Mouse (Mus musculus): Measurements from ENCODE around the gene Lrrc23. TPM values are rescaled to one million over a fixed set of nuclear protein-coding genes. Genes with fewer than 3 reads are reported as not detected.
"Not testable (repeated sequence)": the region's sequence is repeated elsewhere in the genome, so short reads cannot be mapped to it uniquely, and the experiment has no call there.

Gene Lrrc23
- polyA plus RNA-seq, 2 experiments, result 0.09 TPM; not detected in 1

DNA sequence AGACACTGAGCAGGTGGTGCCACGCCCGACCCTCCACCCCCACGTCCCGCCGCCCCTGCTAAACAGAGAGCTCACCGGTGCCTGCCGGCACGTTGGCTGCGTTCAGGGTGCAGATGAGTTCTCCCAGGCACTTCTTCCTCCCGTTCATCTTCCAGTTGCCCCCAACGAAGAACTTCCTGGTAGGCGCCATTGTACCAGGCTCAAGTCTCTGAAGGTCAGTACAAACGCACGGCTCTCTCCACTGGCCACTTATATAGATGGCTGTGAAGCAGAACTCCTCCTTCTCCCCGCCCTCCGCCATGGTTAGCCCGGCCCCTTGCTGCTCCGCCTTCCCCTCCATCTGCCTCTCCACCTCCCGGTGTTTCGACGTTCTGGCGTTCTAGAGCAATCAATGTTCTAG lies 34.4 kb upstream of the Lrrc23 start, which contains the start of gene Tpi1:
Gene Tpi1 (minus strand): TSS at position 364 of the 400 bp plus-strand sequence.
- H3K4me3 ChIP-seq (ENCODE audit: insufficient read depth in 1 of 2, low read depth in 2 of 2, low read length in 2 of 2), result peak within 1 kb of the TSS; percentile 89 to 94
- peak within 1 kb of the TSS; percentile 90 for H3K9ac ChIP-seq (replicated peaks)
- WGBS (ENCODE audit: insufficient replicate concordance), result under 1% methylated on average over 22 of the region's 22 CpGs
- DNase-seq (ENCODE audit: low read depth in 3 of 3, low spot score in 3 of 3), result peak; percentile 75 to 79 (median 76)
- TF ChIP-seq EP300 (IDR thresholded peaks at IDR 0.05; ENCODE audit: low read depth) (no peak), CTCF (IDR thresholded peaks at IDR 0.05; ENCODE audit: low read depth) (no peak)
- peak within 1 kb of the TSS; percentile 84 for H3K27ac ChIP-seq
- no peaks in the 10 kb centered on the region for H3K27me3 ChIP-seq (ENCODE audit: control insufficient read depth, insufficient read depth, low read length)
- peak within 1 kb of the TSS; percentile 88 for H3K4me2 ChIP-seq (ENCODE audit: low read depth)
- no peaks in the 10 kb centered on the region for H3K9me3 ChIP-seq (ENCODE audit: control insufficient read depth, low read length)
- peak; percentile 83 for ATAC-seq (ENCODE audit: insufficient read depth)
- H3K4me1 ChIP-seq (replicated peaks; ENCODE audit: control insufficient read depth in 2 of 2, insufficient read depth in 2 of 2, low read length in 1 of 2), result peaks cover 13 to 23% of the 10 kb centered on the region in 2 experiments
- peaks cover 33% of the 10 kb centered on the region for H3K36me3 ChIP-seq (replicated peaks; ENCODE audit: control insufficient read depth, insufficient read depth, low read depth)

DNA sequence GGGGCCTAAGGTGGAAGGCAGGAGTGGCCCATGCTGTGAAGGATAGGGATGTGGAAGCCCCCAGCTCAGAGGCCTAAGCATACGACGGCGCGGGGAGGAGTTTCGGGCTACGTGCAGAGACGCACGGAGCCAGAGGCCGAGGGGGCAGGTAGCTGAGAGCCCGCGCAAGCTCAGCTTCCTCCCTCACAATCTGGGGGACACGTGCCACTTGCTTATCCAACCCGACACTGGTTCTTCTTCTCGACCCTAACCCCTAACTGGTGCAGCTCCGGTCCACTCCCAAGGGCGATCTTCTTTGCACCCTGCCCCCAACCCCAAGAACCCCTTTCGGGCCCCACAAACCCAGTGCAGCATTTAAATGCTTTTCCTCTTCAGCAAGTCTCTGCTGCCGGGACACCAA lies 34.0 kb upstream of the Lrrc23 start:
- Histone ChIP-seq H3K9me3 (ENCODE audit: control insufficient read depth, low read length) (no peaks in the 10 kb centered on the region), H3K9ac (replicated peaks) (peak overlapping the region; percentile 90), H3K4me2 (ENCODE audit: low read depth) (peak overlapping the region; percentile 88), H3K36me3 (replicated peaks; ENCODE audit: control insufficient read depth, insufficient read depth, low read depth) (peaks cover 29% of the 10 kb centered on the region), H3K4me1 (replicated peaks; ENCODE audit: control insufficient read depth in 2 of 2, insufficient read depth in 2 of 2, low read length in 1 of 2) (peaks cover 13 to 23% of the 10 kb centered on the region in 2 experiments), H3K27ac (peak overlapping the region; percentile 84), H3K4me3 (ENCODE audit: insufficient read depth in 1 of 2, low read depth in 2 of 2, low read length in 2 of 2) (peak overlapping the region; percentile 89 to 94), H3K27me3 (ENCODE audit: control insufficient read depth, insufficient read depth, low read length) (no peaks in the 10 kb centered on the region)
- DNase-seq (ENCODE audit: low read depth in 3 of 3, low spot score in 3 of 3), result peak; percentile 52 to 62 (median 57)
- peak; percentile 66 for ATAC-seq (ENCODE audit: insufficient read depth)
- no peak for TF ChIP-seq CTCF (IDR thresholded peaks at IDR 0.05; ENCODE audit: low read depth)
- WGBS (ENCODE audit: insufficient replicate concordance), result under 1% methylated on average over 17 of the region's 18 CpGs

- Histone ChIP-seq H3K4me2 (ENCODE audit: low read depth) (peak overlapping the region; percentile 88), H3K9ac (replicated peaks) (peak overlapping the region; percentile 90), H3K9me3 (ENCODE audit: control insufficient read depth, low read length) (no peaks in the 10 kb centered on the region), H3K27ac (peak overlapping the region; percentile 84), H3K4me3 (ENCODE audit: insufficient read depth in 1 of 2, low read depth in 2 of 2, low read length in 2 of 2) (peak overlapping the region; percentile 89 to 94), H3K36me3 (replicated peaks; ENCODE audit: control insufficient read depth, insufficient read depth, low read depth) (peaks cover 26% of the 10 kb centered on the region), H3K27me3 (ENCODE audit: control insufficient read depth, insufficient read depth, low read length) (no peaks in the 10 kb centered on the region), H3K4me1 (replicated peaks; ENCODE audit: control insufficient read depth in 2 of 2, insufficient read depth in 2 of 2, low read length in 1 of 2) (peaks cover 17 to 28% of the 10 kb centered on the region in 2 experiments)
- DNase-seq (ENCODE audit: low read depth in 3 of 3, low spot score in 3 of 3) (no peak), ATAC-seq (ENCODE audit: insufficient read depth) (no peak)
- no peak for TF ChIP-seq CTCF (IDR thresholded peaks at IDR 0.05; ENCODE audit: low read depth)
- 24% methylated on average over 9 of the region's 9 CpGs for WGBS (ENCODE audit: insufficient replicate concordance)
Observed at GRCm38 (mm10) chr6:124812848-124813247, 33.3 kb upstream of the Lrrc23 start.

- DNase-seq (ENCODE audit: low read depth in 3 of 3, low spot score in 3 of 3), result no peak
- Histone ChIP-seq H3K4me2 (ENCODE audit: low read depth) (peak overlapping the region; percentile 88), H3K4me1 (replicated peaks; ENCODE audit: control insufficient read depth in 2 of 2, insufficient read depth in 2 of 2, low read length in 1 of 2) (peaks cover 17 to 29% of the 10 kb centered on the region in 2 experiments), H3K27me3 (ENCODE audit: control insufficient read depth, insufficient read depth, low read length) (no peaks in the 10 kb centered on the region), H3K36me3 (replicated peaks; ENCODE audit: control insufficient read depth, insufficient read depth, low read depth) (peaks cover 23% of the 10 kb centered on the region), H3K27ac (peak overlapping the region; percentile 22), H3K9me3 (ENCODE audit: control insufficient read depth, low read length) (no peaks in the 10 kb centered on the region), H3K9ac (replicated peaks) (peak overlapping the region; percentile 90), H3K4me3 (ENCODE audit: insufficient read depth in 1 of 2, low read depth in 2 of 2, low read length in 2 of 2) (peak overlapping the region; percentile 89 to 94)
- WGBS (ENCODE audit: insufficient replicate concordance), result 74% methylated on average over 24 of the region's 24 CpGs
- ATAC-seq (ENCODE audit: insufficient read depth), result no peak
- no peak for TF ChIP-seq EP300 (IDR thresholded peaks at IDR 0.05; ENCODE audit: low read depth)
- TF ChIP-seq CTCF (IDR thresholded peaks at IDR 0.05; ENCODE audit: low read depth), result no peak
Observed at GRCm38 (mm10) chr6:124811701-124812560, 32.4 kb upstream of the Lrrc23 start.

DNA sequence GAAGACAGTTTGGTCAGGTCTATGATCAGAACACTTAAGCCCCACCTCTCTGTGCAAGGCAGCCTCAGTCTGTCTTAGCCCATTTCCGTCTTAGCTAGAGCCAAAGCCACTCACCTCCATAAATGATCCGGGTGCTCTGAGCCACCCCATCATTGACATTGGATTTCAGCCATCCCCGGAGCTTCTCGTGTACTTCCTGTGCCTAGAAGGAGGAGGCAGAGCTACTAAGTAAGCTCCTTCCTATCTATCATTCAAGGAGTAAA lies 31.8 kb upstream of the Lrrc23 start:
- H3K4me3 ChIP-seq (ENCODE audit: insufficient read depth in 1 of 2, low read depth in 2 of 2, low read length in 2 of 2), result no peak overlapping the region
- no peaks in the 10 kb centered on the region for H3K27me3 ChIP-seq (ENCODE audit: control insufficient read depth, insufficient read depth, low read length)
- DNase-seq (ENCODE audit: low read depth in 3 of 3, low spot score in 3 of 3) (no peak), ATAC-seq (ENCODE audit: insufficient read depth) (no peak)
- peaks cover 22% of the 10 kb centered on the region for H3K36me3 ChIP-seq (replicated peaks; ENCODE audit: control insufficient read depth, insufficient read depth, low read depth)
- no peak overlapping the region for H3K27ac ChIP-seq
- H3K4me2 ChIP-seq (ENCODE audit: low read depth), result no peak overlapping the region
- TF ChIP-seq EP300 (IDR thresholded peaks at IDR 0.05; ENCODE audit: low read depth) (no peak), CTCF (IDR thresholded peaks at IDR 0.05; ENCODE audit: low read depth) (no peak)
- no peaks in the 10 kb centered on the region for H3K9me3 ChIP-seq (ENCODE audit: control insufficient read depth, low read length)
- H3K4me1 ChIP-seq (replicated peaks; ENCODE audit: control insufficient read depth in 2 of 2, insufficient read depth in 2 of 2, low read length in 1 of 2), result peaks cover 20 to 32% of the 10 kb centered on the region in 2 experiments
- WGBS (ENCODE audit: insufficient replicate concordance), result 85% methylated on average over 4 of the region's 4 CpGs
- no peak overlapping the region for H3K9ac ChIP-seq (replicated peaks)

DNA sequence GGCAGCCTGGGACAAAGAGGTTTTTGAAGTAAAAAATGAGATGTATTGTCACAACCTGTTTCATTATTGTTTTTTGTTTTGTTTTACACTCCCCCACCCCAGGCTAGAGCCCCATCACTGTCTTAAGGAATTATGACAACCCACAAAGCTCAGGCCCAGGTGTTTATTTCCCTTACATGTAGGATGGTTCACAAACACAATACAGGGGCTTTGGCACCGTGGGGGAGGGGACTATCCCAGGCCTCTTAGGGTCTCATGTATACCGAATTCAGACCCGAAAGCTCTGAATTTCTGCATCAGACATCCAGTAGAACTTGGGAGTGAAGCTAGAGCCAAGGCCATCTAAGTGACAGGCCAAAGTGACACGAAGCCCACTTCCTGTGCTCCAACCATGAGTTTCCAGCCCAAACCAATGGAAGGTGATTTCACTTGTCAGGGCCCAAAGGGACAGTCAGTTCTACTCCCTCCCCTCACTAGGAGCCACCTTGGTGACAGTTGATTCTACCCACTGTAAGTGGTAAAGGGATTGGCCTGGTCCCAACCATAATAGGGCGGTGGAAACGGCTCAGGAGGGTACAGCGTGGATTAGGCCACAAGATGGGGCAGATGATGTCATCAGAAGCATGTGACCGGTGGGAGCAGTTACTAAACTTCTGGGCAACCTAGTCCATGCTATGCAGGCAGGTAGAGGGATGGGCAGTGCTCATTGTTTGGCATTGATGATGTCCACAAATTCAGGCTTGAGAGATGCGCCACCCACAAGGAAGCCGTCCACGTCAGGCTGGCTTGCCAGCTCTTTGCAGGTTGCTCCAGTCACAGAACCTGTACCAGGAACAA lies 31.3 kb upstream of the Lrrc23 start:
- Histone ChIP-seq H3K36me3 (replicated peaks; ENCODE audit: control insufficient read depth, insufficient read depth, low read depth) (peaks cover 22% of the 10 kb centered on the region), H3K4me2 (ENCODE audit: low read depth) (peak overlapping the region; percentile 87; the same call in 1 of the 2 replicates), H3K4me1 (replicated peaks; ENCODE audit: control insufficient read depth in 2 of 2, insufficient read depth in 2 of 2, low read length in 1 of 2) (peaks cover 25 to 38% of the 10 kb centered on the region in 2 experiments)
- WGBS (ENCODE audit: insufficient replicate concordance), result 78% methylated on average over 11 of the region's 11 CpGs
- H3K9me3 ChIP-seq (ENCODE audit: control insufficient read depth, low read length); H3K27me3 ChIP-seq (ENCODE audit: control insufficient read depth, insufficient read depth, low read length); ATAC-seq (ENCODE audit: insufficient read depth); H3K4me3 ChIP-seq (ENCODE audit: insufficient read depth in 1 of 2, low read depth in 2 of 2, low read length in 2 of 2); H3K27ac ChIP-seq; H3K9ac ChIP-seq (replicated peaks); DNase-seq (ENCODE audit: low read depth in 3 of 3, low spot score in 3 of 3): not testable (repeated sequence)

All from liver, embryonic 14.5 days (tissue).